Mouse (Mus musculus) cerebellum, adult 2 months (tissue): ENCODE data around the gene Kdelc2.

ENCODE experiments used
- CTCF ChIP-seq: fragments of 200-500 bp; IDR thresholded peaks from 2 replicates; pipeline ENCODE4 v1.5.1; 2011; ENCODE audit warnings: low read depth, mild to moderate bottlenecking, control low read depth, low read length, moderate library complexity, borderline replicate concordance; ENCODE audit not compliant: insufficient read depth
- POLR2A ChIP-seq: fragments of 200-500 bp; IDR thresholded peaks from 2 replicates; pipeline ENCODE4 v1.6.1; 2011; ENCODE audit warnings: low read length, control low read depth, borderline replicate concordance; ENCODE audit not compliant: insufficient read depth

GRCm38 (mm10) chr9:53390136-53390535 is 6.3 kb downstream of the Kdelc2 start:
- TF ChIP-seq CTCF (no peak), POLR2A (no peak)
